Mouse (Mus musculus): ENCODE data around the gene Gm3238. TPM values are rescaled to one million over a fixed set of nuclear protein-coding genes. Genes with fewer than 3 reads are reported as not detected.

Gene Gm3238
- total RNA-seq (2023) = not detected

GRCm38 (mm10) chr10:77771225-77771624 is at the start of gene Gm3238:
Gene Gm3238, minus strand, starts transcription at chr10:77771325.

GRCm38 (mm10) chr10:77814382-77814781 is 43.3 kb upstream of the Gm3238 start, which contains the start of gene Gm2696:
Gene Gm2696, plus strand, starts transcription at chr10:77814682.

GRCm38 (mm10) chr10:77811743-77812142 is 40.6 kb upstream of the Gm3238 start, which contains the start of gene Gm9507:
Gene Gm9507, minus strand, starts transcription at chr10:77811843.

GRCm38 (mm10) chr10:77798921-77799508 is 27.9 kb upstream of the Gm3238 start, which contains the start of gene Gm19668:
Gene Gm19668, minus strand, starts transcription at chr10:77799133.

GRCm38 (mm10) chr10:77794976-77795375 is 23.9 kb upstream of the Gm3238 start, which contains the start of gene Gm9639:
Gene Gm9639, minus strand, starts transcription at chr10:77795076.

GRCm38 (mm10) chr10:77787876-77788275 is 16.8 kb upstream of the Gm3238 start, which contains the start of gene Gm7137:
Gene Gm7137, minus strand, starts transcription at chr10:77788200.

GRCm38 (mm10) chr10:77782442-77782841 is 11.3 kb upstream of the Gm3238 start, which contains the start of gene Gm3250:
Gene Gm3250, minus strand, starts transcription at chr10:77782542.

GRCm38 (mm10) chr10:77776844-77777243 is 5.7 kb upstream of the Gm3238 start, which contains the start of gene Gm7138:
Gene Gm7138, minus strand, starts transcription at chr10:77776944.

GRCm38 (mm10) chr10:77759582-77759981 is 11.5 kb downstream of the Gm3238 start, which contains the start of gene Gm3233:
Gene Gm3233, minus strand, starts transcription at chr10:77759682.

GRCm38 (mm10) chr10:77751254-77751653 is 19.9 kb downstream of the Gm3238 start, which contains the start of gene Gm9736:
Gene Gm9736, minus strand, starts transcription at chr10:77751354.

GRCm38 (mm10) chr10:77741924-77742688 is 29.0 kb downstream of the Gm3238 start, which contains the start of gene Gm18596:
Gene Gm18596, minus strand, starts transcription at chr10:77742638.

GRCm38 (mm10) chr10:77726186-77726585 is 44.9 kb downstream of the Gm3238 start, which contains the start of gene Gm10100:
Gene Gm10100, plus strand, starts transcription at chr10:77726486.

Other genes starting within 250 kb of the Gm3238 start
- 100 to 1,000 TPM; 248 to 305 TPM for gene Itgb2, start 241.1 kb downstream of the Gm3238 start, total RNA-seq (2023)
- gene Pttg1ip, start 189.6 kb downstream of the Gm3238 start, total RNA-seq (2023) = 100 to 1,000 TPM; 108 to 116 TPM
- gene Sumo3, start 165.2 kb downstream of the Gm3238 start, total RNA-seq (2023) = 10 to 100 TPM; 56.8 to 61.8 TPM
- gene Gm49325, start 165.1 kb downstream of the Gm3238 start, total RNA-seq (2023) = not detected
- 10 to 100 TPM; 41.1 to 46.1 TPM for gene Ube2g2, start 149.1 kb downstream of the Gm3238 start, total RNA-seq (2023)
- gene Tspear, start 84.8 kb downstream of the Gm3238 start, total RNA-seq (2023) = 1 to 10 TPM; 1.6 to 3.3 TPM
- not detected for gene Gm19402, start 80.6 kb downstream of the Gm3238 start, total RNA-seq (2023)
- not detected for gene Gm9508, start 74.1 kb downstream of the Gm3238 start, total RNA-seq (2023)
- not detected for gene Gm10272, start 64.7 kb downstream of the Gm3238 start, total RNA-seq (2023)
- not detected for gene Gm10024, start 59.9 kb downstream of the Gm3238 start, total RNA-seq (2023)
- gene Gm10142, start 55.5 kb downstream of the Gm3238 start, total RNA-seq (2023) = not detected
- not detected for gene Krtap12-1, start 50.7 kb downstream of the Gm3238 start, total RNA-seq (2023)
- not detected for gene Gm10100, start 44.8 kb downstream of the Gm3238 start, total RNA-seq (2023)
- gene Gm18596, start 28.7 kb downstream of the Gm3238 start, total RNA-seq (2023) = not detected
- not detected for gene Gm9736, start 20.0 kb downstream of the Gm3238 start, total RNA-seq (2023)
- gene Gm3233, start 11.6 kb downstream of the Gm3238 start, total RNA-seq (2023) = not detected
- gene Gm7138, start 5.6 kb upstream of the Gm3238 start, total RNA-seq (2023) = not detected
- gene Gm3250, start 11.2 kb upstream of the Gm3238 start, total RNA-seq (2023) = not detected
- gene Gm7137, start 16.9 kb upstream of the Gm3238 start, total RNA-seq (2023) = not detected
- gene Gm9639, start 23.8 kb upstream of the Gm3238 start, total RNA-seq (2023) = not detected
- not detected for gene Gm19668, start 27.8 kb upstream of the Gm3238 start, total RNA-seq (2023)
- gene Gm9507, start 40.5 kb upstream of the Gm3238 start, total RNA-seq (2023) = not detected
- not detected for gene Gm2696, start 43.4 kb upstream of the Gm3238 start, total RNA-seq (2023)
- gene Krtap10-4, start 55.8 kb upstream of the Gm3238 start, total RNA-seq (2023) = not detected
- not detected for gene Krtap10-10, start 64.6 kb upstream of the Gm3238 start, total RNA-seq (2023)
- gene Gm36176, start 75.5 kb upstream of the Gm3238 start, total RNA-seq (2023) = not detected
- gene Gm10318, start 81.5 kb upstream of the Gm3238 start, total RNA-seq (2023) = not detected
- not detected for gene Gm3285, start 90.7 kb upstream of the Gm3238 start, total RNA-seq (2023)
- not detected for gene Lrrc3, start 131.2 kb upstream of the Gm3238 start, total RNA-seq (2023)
- 1 to 10 TPM; 2.1 to 2.3 TPM for gene Trpm2, start 199.2 kb upstream of the Gm3238 start, total RNA-seq (2023)
- gene 1810043G02Rik, start 207.2 kb upstream of the Gm3238 start, total RNA-seq (2023) = 10 to 100 TPM in 1 of 2 experiments, 1 to 10 TPM in 1; 5.7 to 11.2 TPM
- gene Pfkl, start 238.8 kb upstream of the Gm3238 start, total RNA-seq (2023) = 100 to 1,000 TPM in 1 of 2 experiments, 10 to 100 TPM in 1; 93.0 to 116 TPM

Data from T-cell, adult 66 days (primary cell).